Mouse (Mus musculus) kidney, embryonic 14.5 days (tissue): ENCODE data around the gene Ncs1. TPM values are rescaled to one million over a fixed set of nuclear protein-coding genes. Genes with fewer than 3 reads are reported as not detected.

ENCODE experiments used
- ATAC-seq: fragments of 200-750 bp; cut with Nextera tagmentation; 2 replicates; pipeline ENCODE4 v1.8.0; 2017; ENCODE audit warnings: moderate number of reproducible peaks, mild to moderate bottlenecking, moderate TSS enrichment, moderate library complexity; ENCODE audit not compliant: low FRiP score, low TSS enrichment
- H3K27ac ChIP-seq: fragments of 300-500 bp; sonication (generic); 2 replicates; pipeline ENCODE4 v1.5.1; 2014; ENCODE audit warnings: low read depth, mild to moderate bottlenecking, low read length, moderate library complexity, mixed read lengths
- H3K27me3 ChIP-seq: fragments of 300-500 bp; sonication (generic); 2 replicates; pipeline ENCODE4 v1.6.1; 2014; ENCODE audit warnings: mild to moderate bottlenecking, low read length; ENCODE audit not compliant: control insufficient read depth, insufficient read depth
- H3K36me3 ChIP-seq: fragments of 300-500 bp; sonication (generic); 2 replicates; pipeline ENCODE4 v1.6.1; 2014; ENCODE audit warnings: low read length, mixed read lengths; ENCODE audit not compliant: control insufficient read depth, insufficient read depth
- H3K4me1 ChIP-seq: fragments of 300-500 bp; sonication (generic); 2 replicates; pipeline ENCODE4 v1.6.1; 2014; ENCODE audit warnings: low read length, mixed read lengths; ENCODE audit not compliant: control insufficient read depth, insufficient read depth
- H3K4me2 ChIP-seq: fragments of 300-500 bp; sonication (generic); replicated peaks from 2 replicates; pipeline ENCODE4 v1.6.1; 2014; ENCODE audit warnings: low read depth, mild to moderate bottlenecking, low read length
- H3K4me3 ChIP-seq: fragments of 300-500 bp; sonication (generic); 2 replicates; pipeline ENCODE4 v1.5.1; 2014; ENCODE audit warnings: mild to moderate bottlenecking, low read length
- H3K9ac ChIP-seq: fragments of 300-500 bp; sonication (generic); 2 replicates; pipeline ENCODE4 v1.6.1; 2014; ENCODE audit warnings: low read depth, mild to moderate bottlenecking, low read length, moderate library complexity
- H3K9me3 ChIP-seq: fragments of 300-500 bp; sonication (generic); 2 replicates; pipeline ENCODE4 v1.6.1; 2016; ENCODE audit warnings: low read length; ENCODE audit not compliant: control insufficient read depth
- whole genome bisulfite sequencing: fragments of 180-500 bp; shearing (Covaris S2); extraction: QIAGEN DNeasy Blood & Tissue Kit; methylation state at CpG from one replicate; pipeline ENCODE4 v1.1.7; 2014; 5-methylcytosine and 5-hydroxymethylcytosine counted together
- polyA plus RNA-seq: library from polyadenylated mRNA; unstranded; fragments of >200 nt; fragmentation: Nextera tagmentation; extraction: Ambion mirVana; gene quantifications from 2 replicates; pipeline ENCODE4 v1.2.1, GENCODE M21; 2014

Ncs1 gene
- polyA plus RNA-seq, 1 experiment from 2014 or later: 57.0 TPM

- Histone ChIP-seq H3K27ac (no peak overlapping the region), H3K4me2 (no peak overlapping the region), H3K9ac (no peak overlapping the region), H3K36me3 (no peaks in the 10 kb centered on the region), H3K4me3 (no peak overlapping the region), H3K9me3 (peaks cover 13% of the 10 kb centered on the region), H3K27me3 (no peaks in the 10 kb centered on the region), H3K4me1 (no peaks in the 10 kb centered on the region)
- no peak for ATAC-seq
- WGBS: 48% methylated on average over 1 of the region's 1 CpGs
Measured at GRCm38 (mm10) chr2:31228768-31229311, 16.8 kb upstream of the Ncs1 start.

DNA sequence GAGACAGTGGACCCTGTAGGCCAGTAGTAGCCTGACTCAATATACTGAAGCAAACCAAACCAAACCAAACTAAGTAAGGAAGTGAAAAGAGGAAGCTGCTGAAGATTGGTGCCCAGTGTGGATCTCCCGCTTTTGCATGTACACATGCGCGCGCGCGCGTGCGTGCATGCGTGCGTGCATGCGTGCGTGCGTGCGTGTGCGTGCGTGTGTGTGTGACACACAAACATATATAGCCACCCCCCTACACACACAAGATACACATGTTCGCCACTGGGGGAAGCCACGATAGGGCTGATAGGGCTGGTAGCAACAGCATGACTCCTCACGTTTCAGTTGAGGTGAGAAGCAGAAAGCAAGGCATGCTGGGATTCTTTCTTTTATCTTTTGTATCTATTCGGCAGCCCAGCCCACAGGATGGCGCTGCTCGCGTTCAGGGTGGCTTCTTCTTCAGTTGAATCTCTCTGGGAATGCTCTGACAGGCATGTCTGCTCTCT lies 6.4 kb upstream of the Ncs1 start:
- Histone ChIP-seq H3K4me3 (0 out of 2 replicates have a peak overlapping the region, but pooled peaks have one; percentile 11), H3K36me3 (no peaks in the 10 kb centered on the region), H3K27me3 (no peaks in the 10 kb centered on the region), H3K9me3 (no peaks in the 10 kb centered on the region), H3K4me1 (peaks cover 5% of the 10 kb centered on the region; the same call in 1 of the 2 replicates), H3K9ac (no peak overlapping the region), H3K4me2 (peak overlapping the region; percentile 35; the same call in 1 of the 2 replicates), H3K27ac (no peak overlapping the region)
- ATAC-seq: no peak
- 36% methylated on average over 23 of the region's 23 CpGs for WGBS

- peaks cover 10% of the 10 kb centered on the region; the same call in 1 of the 2 replicates for H3K4me1 ChIP-seq
- no peak overlapping the region for H3K4me2 ChIP-seq
- ATAC-seq: no peak
- H3K9ac ChIP-seq: no peak overlapping the region
- no peaks in the 10 kb centered on the region for H3K9me3 ChIP-seq
- 83% methylated on average over 6 of the region's 6 CpGs for WGBS
- H3K36me3 ChIP-seq: no peaks in the 10 kb centered on the region
- no peak overlapping the region for H3K4me3 ChIP-seq
- no peak overlapping the region for H3K27ac ChIP-seq
- H3K27me3 ChIP-seq: no peaks in the 10 kb centered on the region
Measured at GRCm38 (mm10) chr2:31239833-31240232, 5.8 kb upstream of the Ncs1 start.

DNA sequence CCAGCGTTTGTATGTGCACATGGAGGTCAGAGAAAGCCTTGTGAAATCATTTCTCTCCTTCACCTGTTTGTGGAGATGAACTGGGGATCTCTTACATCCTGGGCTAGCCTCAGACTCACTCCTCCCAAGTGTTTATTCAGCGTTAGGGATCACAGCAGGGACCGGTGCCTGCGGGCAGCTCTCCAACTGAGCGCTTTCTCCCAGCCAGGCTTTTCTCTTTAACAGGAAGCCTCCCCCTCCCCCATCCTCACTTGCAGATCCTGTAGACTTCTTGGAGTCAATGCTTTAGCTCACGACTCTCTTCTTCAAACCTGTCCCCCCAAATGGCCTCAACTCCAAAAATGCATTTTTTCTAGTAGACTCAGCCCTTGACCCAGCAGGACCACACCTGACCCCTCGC lies 4.0 kb upstream of the Ncs1 start:
- Histone ChIP-seq H3K4me3 (no peak overlapping the region), H3K27me3 (no peaks in the 10 kb centered on the region), H3K4me2 (no peak overlapping the region), H3K36me3 (no peaks in the 10 kb centered on the region), H3K9me3 (no peaks in the 10 kb centered on the region), H3K4me1 (peaks cover 17% of the 10 kb centered on the region; the same call in 1 of the 2 replicates), H3K27ac (no peak overlapping the region), H3K9ac (no peak overlapping the region; the same call in 1 of the 2 replicates)
- no peak for ATAC-seq
- 11% methylated on average over 7 of the region's 7 CpGs for WGBS

DNA sequence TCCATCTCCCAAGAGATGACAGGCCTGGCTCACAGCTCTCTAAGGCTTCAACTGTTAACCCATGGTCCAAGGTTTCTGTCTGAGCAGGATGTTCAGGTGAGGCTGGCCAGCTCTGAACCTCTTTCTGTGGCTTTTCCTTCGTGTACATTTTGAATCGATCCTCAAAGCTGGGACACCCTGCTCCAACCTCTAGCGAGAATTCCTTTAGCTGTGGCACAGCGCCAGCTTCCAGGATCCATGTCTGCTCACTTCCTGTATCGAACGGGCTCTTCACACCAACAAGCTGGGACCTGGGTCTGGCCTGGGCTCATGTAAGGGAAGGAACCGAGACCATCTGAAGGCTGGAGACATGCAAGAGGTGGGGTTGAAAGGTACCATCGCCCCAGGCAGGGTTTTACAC lies 1.4 kb upstream of the Ncs1 start:
- H3K4me2 ChIP-seq: no peak overlapping the region
- 70% methylated on average over 8 of the region's 8 CpGs for WGBS
- H3K27me3 ChIP-seq: no peaks in the 10 kb centered on the region
- peaks cover 27% of the 10 kb centered on the region for H3K4me1 ChIP-seq
- H3K27ac ChIP-seq: no peak overlapping the region
- no peak overlapping the region for H3K4me3 ChIP-seq
- H3K9me3 ChIP-seq: no peaks in the 10 kb centered on the region
- H3K9ac ChIP-seq: no peak overlapping the region
- peaks cover 5% of the 10 kb centered on the region; the same call in 1 of the 2 replicates for H3K36me3 ChIP-seq
- no peak for ATAC-seq

DNA sequence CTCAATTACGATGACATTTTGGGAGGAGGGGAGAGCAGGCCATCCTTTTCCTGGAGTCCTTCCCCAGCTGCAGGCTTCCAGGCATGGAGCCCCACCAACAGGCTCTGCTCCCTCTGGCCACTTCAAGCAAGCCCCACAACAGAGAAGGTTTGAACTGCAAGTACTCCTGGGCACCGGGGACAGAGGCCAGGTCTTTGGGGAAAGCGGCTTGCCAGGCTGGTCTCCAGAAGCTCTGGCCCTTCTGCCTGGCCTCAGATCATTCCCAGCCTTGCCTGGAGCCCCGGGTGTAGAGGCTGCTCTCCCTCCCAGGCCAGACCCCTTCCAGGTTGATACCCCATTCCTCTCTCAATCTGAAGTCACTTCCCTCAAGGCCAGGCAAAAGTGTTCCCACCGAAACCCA lies 572 bp upstream of the Ncs1 start:
- Histone ChIP-seq H3K27me3 (no peaks in the 10 kb centered on the region), H3K36me3 (peaks cover 5% of the 10 kb centered on the region; the same call in 1 of the 2 replicates), H3K27ac (0 out of 2 replicates have a peak overlapping the region, but pooled peaks have one; percentile 73), H3K4me1 (peaks cover 25% of the 10 kb centered on the region), H3K9me3 (no peaks in the 10 kb centered on the region), H3K4me2 (peak overlapping the region; percentile 84), H3K4me3 (peak overlapping the region; percentile 83), H3K9ac (peak overlapping the region; percentile 93)
- 17% methylated on average over 5 of the region's 5 CpGs for WGBS
- no peak for ATAC-seq

DNA sequence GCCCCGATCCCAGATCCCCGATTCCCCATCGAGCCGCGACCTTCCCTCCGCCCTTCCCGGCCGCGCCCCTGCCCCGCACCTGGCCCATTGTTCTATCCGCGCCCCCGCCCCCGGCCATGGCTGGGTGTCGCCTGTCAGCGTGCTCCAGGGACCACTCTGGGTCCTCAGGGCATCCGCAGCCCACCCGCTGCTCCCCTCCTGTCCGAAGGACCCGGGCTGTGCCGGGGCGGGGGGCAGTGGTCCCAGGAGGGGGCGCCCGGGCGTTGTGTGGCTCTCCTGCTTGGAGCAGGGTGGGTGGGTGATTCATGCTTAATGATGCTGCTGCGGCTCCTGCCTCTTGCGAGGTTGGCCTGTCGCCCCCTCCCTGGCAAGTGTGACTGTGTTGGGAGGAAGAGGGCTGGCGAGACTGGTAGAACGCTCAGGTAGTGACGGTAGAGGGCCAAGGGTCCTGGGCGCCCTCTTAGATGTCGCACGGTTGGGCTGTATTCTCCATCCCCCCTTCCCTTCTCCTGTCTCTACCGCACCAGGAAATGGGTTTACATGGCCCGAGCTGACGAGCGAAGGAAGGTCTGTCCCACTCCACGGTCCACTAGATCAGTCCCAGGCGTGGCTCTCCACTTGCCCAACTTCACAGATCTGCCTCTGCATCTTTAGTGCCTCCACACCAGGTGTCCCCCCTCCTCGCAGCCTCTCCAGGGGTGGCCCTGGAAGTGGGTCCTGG lies 788 bp downstream of the Ncs1 start:
- ATAC-seq: peak; percentile 60
- peak overlapping the region; percentile 83 for H3K4me3 ChIP-seq
- WGBS: under 1% methylated on average over 34 of the region's 41 CpGs
- H3K27me3 ChIP-seq: no peaks in the 10 kb centered on the region
- peak overlapping the region; percentile 73; the same call in 1 of the 2 replicates for H3K27ac ChIP-seq
- peaks cover 28% of the 10 kb centered on the region for H3K4me1 ChIP-seq
- peaks cover 5% of the 10 kb centered on the region; the same call in 1 of the 2 replicates for H3K36me3 ChIP-seq
- H3K9ac ChIP-seq: peak overlapping the region; percentile 93
- H3K4me2 ChIP-seq: peak overlapping the region; percentile 84
- H3K9me3 ChIP-seq: no peaks in the 10 kb centered on the region

DNA sequence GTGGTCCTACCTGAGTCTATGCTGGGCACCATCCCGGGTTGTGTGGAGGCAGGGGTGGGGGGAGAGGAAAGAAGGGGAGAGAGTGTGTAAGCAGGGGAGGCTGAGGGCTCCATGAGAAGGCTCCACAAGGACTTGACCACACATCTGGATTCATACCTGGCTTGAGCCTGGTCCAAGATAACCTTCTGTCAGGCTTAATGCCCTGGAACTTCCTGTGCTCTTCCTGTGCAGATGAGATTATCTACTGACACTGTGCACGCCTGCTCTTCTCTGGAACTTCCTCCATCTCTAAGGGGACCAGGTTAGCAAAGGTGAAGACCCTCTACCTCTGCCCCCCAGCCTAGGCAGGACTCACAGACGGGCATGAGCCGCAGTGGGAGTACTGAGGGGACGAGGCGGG lies 3.2 kb downstream of the Ncs1 start:
- H3K27me3 ChIP-seq: no peaks in the 10 kb centered on the region
- no peak for ATAC-seq
- H3K4me3 ChIP-seq: no peak overlapping the region
- H3K9me3 ChIP-seq: no peaks in the 10 kb centered on the region
- H3K4me1 ChIP-seq: peaks cover 29% of the 10 kb centered on the region
- 86% methylated on average over 6 of the region's 6 CpGs for whole genome bisulfite sequencing
- H3K27ac ChIP-seq: no peak overlapping the region
- no peak overlapping the region for H3K4me2 ChIP-seq
- peaks cover 5% of the 10 kb centered on the region; the same call in 1 of the 2 replicates for H3K36me3 ChIP-seq
- H3K9ac ChIP-seq: no peak overlapping the region

- H3K36me3 ChIP-seq: peaks cover 5% of the 10 kb centered on the region; the same call in 1 of the 2 replicates
- no peaks in the 10 kb centered on the region for H3K9me3 ChIP-seq
- peaks cover 35% of the 10 kb centered on the region for H3K4me1 ChIP-seq
- no peak for ATAC-seq
- H3K27me3 ChIP-seq: no peaks in the 10 kb centered on the region
- H3K4me3 ChIP-seq: no peak overlapping the region
- H3K9ac ChIP-seq: no peak overlapping the region
- H3K4me2 ChIP-seq: no peak overlapping the region
- H3K27ac ChIP-seq: no peak overlapping the region
- 88% methylated on average over 4 of the region's 4 CpGs for WGBS
Measured at GRCm38 (mm10) chr2:31252167-31252566, 6.5 kb downstream of the Ncs1 start.
